Mouse (Mus musculus) CH12.LX (cell line): ENCODE data around the gene Xylt1.

Source experiments
- CTCF ChIP-seq, 2 experiments: IDR thresholded peaks in 1 of 2; conservative IDR thresholded peaks in 1 of 2; 2 replicates each; pipeline ENCODE4 v1.5.1; 2011 to 2012; ENCODE audit warnings: low read depth in 2 of 2, low read length in 2 of 2, improper control_type of control experiment in 1 of 2, inconsistent platforms in 1 of 2, mild to moderate bottlenecking in 1 of 2, moderate library complexity in 1 of 2
- POLR2A ChIP-seq: IDR thresholded peaks from 2 replicates; pipeline ENCODE4 v1.6.1; 2011; ENCODE audit warnings: low read depth, mild to moderate bottlenecking, improper control_type of control experiment, low read length
- RCOR1 ChIP-seq: conservative IDR thresholded peaks from 2 replicates; pipeline ENCODE4 v1.6.1; 2012; ENCODE audit warnings: low read depth, mild to moderate bottlenecking, inconsistent platforms, low read length, improper control_type of control experiment
- ZKSCAN1 ChIP-seq: IDR thresholded peaks from 2 replicates; pipeline ENCODE4 v1.6.1; 2012; ENCODE audit warnings: low read depth, inconsistent platforms, low read length, improper control_type of control experiment, borderline replicate concordance

GRCm38 (mm10) chr7:117529787-117530655 is 149.2 kb downstream of the Xylt1 start:
- no peak for TF ChIP-seq POLR2A
- no peak for TF ChIP-seq RCOR1
- TF ChIP-seq CTCF (conservative IDR thresholded peaks at IDR 0.05 in 1 of 2, IDR thresholded peaks at IDR 0.05 in 1 of 2; ENCODE audit: low read depth in 2 of 2, low read length in 2 of 2) = no peak
- TF ChIP-seq ZKSCAN1 = no peak
